Mouse (Mus musculus) hindlimb bud, embryonic 11.5 days (tissue): Measurements from ENCODE around the gene Cuedc1.

Experiments
- DNase-seq: peaks from one replicate; pipeline ENCODE4 v3.0.0-alpha.2; 2012; ENCODE audit warnings: low read depth, low spot score; ENCODE audit errors: extremely low spot score

Gene Cuedc1

DNA sequence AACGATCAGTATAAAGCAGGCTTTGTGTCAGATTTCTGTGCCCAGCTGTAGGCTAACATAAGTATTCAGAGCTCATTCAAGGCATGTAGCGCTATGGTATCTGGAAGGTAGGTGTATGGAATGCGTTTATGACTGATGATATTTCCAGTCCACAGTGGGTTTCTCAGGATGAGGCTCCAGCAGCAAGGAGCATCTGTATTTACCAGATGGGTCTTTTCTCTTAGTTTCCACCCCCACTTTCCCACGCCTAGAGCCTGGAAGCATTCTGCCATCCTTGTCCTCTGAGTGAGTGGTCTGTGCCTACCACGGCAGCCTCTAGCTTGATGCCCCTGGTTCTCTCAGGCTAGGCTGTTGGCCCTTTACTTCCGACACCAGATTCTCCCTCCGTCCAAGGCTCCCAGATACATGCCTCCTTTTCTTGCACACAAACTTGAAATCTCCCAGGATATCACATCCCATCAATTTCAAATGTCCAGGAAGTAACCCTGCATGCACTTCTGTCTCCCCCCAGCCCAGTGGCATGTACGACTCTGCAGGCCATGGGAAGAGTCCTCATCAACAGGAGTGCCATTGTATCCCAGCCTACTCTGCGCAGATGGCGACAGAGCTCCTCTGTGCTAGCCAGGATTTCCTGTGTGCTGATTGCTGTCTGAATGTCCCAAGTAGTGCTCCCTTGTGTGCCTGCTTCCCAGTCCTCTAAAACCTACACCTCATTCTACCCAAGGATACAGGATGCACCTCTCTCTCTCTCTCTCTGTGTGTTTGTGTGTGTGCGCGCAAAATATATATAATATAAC, 48.6 kb downstream of the Cuedc1 start:
- no peak for DNase-seq

DNA sequence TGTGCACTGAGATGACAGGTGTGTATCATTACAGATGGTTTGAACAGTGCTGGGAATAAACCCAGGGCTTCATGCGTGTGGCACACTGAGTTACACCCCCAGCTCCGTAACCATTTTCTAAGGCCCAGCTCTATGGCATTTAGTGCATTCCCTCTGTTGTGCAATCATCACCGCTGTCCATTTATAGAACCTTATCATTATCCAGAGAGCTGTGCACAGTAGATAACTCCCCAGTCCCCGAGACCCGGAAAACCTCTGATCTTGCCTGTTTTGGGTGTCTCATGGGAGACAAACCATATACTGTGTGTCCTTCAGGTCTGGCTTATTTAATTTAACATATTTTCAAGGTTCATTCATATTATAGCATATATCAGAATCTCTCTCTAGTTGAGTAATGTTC, 49.5 kb downstream of the Cuedc1 start:
- DNase-seq = no peak

- DNase-seq = no peak
Measured at GRCm38 (mm10) chr11:88148015-88148637, 50.3 kb downstream of the Cuedc1 start.

GRCm38 (mm10) chr11:88148638-88149279, 50.9 kb downstream of the Cuedc1 start:
- DNase-seq = no peak

DNA sequence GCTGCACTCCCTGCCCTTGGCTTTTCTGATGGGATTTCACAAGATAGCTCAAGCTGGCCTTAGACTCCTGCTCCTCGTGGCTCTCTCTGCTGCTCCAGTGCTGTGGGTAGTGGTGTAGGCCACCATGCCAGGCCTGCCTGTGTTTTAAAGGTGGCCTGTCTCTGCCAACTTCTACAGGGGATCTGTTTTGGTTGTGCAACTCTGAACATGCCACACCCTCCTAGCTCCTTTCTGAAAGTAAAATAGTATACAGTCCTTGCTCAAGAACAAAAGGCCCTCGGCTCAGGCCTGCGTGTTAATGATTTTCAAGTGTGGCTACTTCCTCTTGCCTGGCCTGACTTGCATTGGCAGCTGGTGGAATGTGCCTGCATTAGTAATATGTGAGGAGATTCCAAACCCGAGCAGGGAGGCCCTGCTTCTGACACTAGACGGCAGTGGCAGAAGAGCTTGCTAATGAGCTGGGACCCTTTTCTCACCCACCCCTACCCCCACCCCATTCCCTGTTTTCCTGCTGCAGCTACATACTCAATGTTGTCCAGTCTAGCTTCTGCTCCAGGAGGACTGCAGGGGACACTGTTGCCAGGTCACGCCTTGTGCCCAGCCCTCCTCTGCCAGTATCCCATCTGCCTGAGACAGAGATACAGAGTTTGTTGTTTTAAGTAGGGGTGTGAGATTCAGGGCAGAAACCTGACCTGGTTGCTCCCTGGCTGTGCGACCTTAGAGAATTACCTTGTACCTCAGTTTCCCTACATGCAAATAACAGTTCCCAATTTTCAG, 53.7 kb downstream of the Cuedc1 start:
- DNase-seq = no peak

DNA sequence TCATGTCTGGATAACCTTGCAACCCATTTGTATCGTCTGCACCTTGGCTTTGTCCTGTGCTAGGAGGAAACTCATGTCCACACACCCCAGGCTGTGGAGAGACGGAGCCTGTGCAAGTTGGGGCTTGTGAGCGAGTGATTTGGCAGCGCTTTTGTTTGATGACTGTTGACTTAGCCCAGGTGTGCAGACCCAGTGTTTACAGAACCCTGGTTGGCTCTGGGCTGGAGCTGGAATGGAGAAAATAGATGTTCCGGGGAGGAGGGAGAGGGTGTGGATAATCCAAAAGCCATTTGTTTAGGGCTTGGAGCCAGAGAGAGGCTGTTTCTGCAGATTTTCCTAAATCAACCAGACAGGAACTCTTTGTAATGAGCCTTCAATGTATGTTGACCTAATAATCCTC, 56.0 kb downstream of the Cuedc1 start:
- DNase-seq = no peak

DNA sequence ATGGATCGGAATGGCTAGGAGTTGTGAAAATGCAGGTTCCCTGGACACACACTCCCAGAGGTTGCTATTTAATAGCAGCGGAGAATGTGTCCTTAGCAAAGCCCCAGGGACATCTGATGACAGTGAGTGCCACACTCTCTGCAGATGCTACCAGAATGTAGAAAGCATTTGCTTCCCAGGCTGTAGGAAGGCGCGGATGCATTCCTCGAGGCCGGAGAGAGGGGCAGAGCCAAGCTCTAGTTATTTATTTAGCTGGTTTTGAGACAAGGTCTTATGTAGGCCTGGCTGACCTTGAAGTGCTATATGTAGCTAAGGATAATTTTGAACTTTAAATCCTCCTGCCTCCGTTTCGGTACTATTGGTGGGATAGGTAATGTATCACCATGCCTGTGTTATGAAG, 56.6 kb downstream of the Cuedc1 start:
- DNase-seq = no peak

DNA sequence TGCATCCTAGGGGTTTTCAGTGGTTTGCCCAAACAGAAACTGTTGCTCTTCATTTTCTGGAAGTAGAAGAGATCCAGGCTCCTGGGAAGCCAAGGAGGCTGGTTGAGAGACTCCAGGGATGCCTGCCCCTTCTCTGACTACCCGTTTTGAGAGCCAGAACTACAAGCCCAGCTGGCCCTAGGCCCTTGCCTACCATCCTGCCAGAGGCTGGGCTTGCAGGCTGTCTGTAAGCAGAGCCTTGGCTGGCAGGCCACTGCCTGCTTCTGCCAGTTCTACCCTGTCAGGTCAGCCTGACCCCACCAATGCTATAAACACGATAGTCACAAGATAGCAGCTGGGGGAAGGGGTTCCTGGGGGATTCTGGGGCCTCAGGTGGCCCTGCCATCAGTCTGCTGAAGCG, 57.6 kb downstream of the Cuedc1 start:
- no peak for DNase-seq

GRCm38 (mm10) chr11:88155998-88156397, 58.1 kb downstream of the Cuedc1 start:
- DNase-seq = no peak

DNA sequence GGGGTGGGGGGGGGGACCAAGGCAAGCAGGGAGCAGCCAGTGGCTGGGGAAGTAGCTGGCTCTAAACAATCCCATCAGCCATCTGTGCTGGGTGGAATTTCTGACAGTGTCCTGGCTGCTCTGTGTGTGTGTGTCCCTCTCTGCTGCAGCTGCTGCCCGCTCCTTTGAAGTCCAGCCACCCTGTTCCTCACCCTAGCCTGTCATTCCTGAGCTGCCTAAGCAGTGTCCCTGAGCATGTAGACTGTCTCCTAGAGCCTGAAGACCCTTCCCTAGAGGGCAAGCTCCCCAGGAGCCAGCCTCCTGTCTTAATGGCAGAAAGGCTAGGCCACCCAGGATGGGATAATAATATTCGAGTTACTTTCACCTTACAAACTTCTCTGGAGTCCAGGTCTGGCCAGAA, 58.5 kb downstream of the Cuedc1 start:
- DNase-seq = no peak

DNA sequence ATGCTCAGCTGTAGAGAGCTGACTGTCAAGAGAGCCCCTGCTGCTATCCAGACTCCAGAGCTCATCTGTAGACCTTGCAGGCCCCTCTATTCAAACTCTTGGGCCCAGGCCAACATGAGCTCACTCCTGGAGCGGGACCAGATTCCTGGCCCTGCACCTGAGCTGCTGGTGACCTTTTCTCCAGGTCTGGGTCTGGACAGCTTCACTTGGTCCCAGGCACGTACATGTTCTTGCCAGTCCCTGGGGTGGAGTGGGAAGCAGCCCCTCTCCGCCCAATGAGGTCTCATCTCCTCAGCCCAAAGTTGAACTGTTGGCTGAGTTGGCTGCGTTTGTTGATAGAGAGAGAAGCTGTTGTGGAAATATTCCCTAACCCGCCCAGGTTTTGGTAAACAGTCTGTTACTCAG, 61.0 kb downstream of the Cuedc1 start:
- no peak for DNase-seq

- DNase-seq = no peak
Measured at GRCm38 (mm10) chr11:88159389-88159788, 61.5 kb downstream of the Cuedc1 start.

DNA sequence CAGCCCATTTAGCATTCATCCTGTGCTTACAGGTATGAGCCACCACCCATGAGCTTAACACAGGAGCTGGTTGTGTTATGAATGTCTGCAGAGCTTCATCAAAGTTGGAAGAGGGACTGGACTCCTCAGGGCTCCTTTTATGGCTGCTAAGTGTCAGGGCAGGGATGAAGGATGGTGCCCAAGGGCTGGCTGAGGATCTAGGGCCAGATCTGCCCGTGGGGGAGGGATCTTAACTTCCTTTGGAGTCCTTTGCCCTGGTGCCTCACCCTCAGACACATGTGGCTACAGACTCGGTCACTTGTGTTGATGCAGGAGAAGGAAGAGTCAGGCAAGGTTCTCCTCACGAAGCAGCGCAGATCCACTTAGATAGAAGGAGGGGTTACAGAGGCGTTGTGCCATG, 62.5 kb downstream of the Cuedc1 start:
- no peak for DNase-seq

GRCm38 (mm10) chr11:88161051-88161581, 63.3 kb downstream of the Cuedc1 start:
- DNase-seq = no peak

- no peak for DNase-seq
Measured at GRCm38 (mm10) chr11:88161651-88162362, 63.9 kb downstream of the Cuedc1 start.

DNA sequence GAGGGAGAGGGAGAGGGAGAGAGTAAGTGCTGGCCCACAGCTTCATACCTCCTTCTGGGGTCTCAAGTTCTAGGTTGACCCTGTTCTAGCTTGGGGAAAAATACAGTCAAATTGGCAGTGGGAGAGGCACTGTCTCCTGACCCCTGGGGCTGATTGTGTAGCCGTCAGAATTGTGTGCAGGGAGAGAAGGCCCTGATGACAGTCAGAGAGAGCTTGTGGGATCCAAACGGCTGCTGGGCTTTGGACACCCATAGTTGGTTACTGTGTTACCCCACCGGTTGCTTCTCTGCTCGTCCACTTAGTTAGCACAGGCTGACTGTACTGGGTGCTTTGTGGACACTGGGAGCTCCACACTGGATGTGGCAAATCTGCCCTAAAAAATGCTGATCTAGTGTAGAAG, 64.9 kb downstream of the Cuedc1 start:
- no peak for DNase-seq

DNA sequence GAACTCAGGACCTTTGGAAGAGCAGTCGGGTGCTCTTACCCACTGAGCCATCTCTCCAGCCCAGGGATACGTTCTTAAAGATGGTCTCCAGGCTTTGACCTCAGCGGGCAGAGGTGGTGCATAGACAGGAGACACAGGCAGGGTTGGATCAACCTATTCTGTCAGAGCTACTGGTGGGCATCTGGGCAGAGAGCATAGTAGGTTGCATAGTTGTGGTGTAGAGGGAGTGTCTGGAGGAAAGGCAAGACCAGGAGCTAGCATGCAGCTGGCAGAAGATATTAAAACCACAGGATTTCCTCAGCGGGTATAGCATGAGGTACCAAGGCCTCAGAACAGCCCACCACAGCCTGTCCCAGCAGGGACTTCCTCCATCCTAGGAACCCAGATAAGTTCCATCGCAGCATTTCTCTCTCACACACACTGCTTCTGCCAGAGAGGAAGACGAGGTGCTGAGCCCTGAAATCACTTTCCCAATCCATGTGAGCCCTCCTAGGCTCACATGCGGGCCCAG, 66.4 kb downstream of the Cuedc1 start:
- no peak for DNase-seq

DNA sequence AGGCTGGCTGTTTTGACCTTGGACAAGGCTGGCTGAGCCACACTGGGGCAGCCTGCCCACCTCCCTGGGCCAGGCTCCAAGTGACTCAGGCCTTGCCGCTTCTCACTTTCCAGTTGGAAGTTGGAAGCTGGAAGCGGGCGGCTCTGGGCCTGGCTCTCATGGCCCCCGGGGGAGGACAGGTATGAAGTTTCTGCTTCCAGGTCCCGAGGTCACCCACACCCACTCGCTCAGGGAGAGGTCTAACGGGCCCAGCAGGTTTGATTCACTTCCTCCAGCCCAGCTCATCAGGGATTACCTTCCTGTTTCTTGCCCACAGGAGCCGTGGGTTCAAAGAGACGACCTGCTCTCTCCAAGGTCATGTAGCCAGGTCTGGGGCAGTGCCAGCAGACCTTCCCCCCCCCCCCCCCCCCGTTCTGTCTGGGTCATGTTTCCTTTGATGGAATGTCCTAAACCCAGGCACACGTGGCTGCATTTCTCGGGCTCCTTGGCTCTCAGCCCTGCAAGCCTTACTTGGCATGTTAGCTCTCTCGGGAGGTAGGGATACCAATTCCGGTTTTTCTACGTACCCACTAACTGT, 67.0 kb downstream of the Cuedc1 start:
- DNase-seq = no peak

- DNase-seq = no peak
Measured at GRCm38 (mm10) chr11:88165683-88166364, 68.0 kb downstream of the Cuedc1 start.
